Mouse (Mus musculus) stomach, embryonic 16.5 days (tissue): ENCODE data around the gene Slc7a4. TPM values are rescaled to one million over a fixed set of nuclear protein-coding genes. Genes with fewer than 3 reads are reported as not detected.

Experiments
- ATAC-seq: fragments of 200-750 bp; cut with Nextera tagmentation; 2 replicates; pipeline ENCODE4 v1.8.0; 2017; ENCODE audit warnings: moderate number of reproducible peaks, moderate TSS enrichment; ENCODE audit not compliant: insufficient read depth, low FRiP score
- H3K27ac ChIP-seq: fragments of 300-500 bp; sonication (generic); 2 replicates; pipeline ENCODE4 v1.5.1; 2014; ENCODE audit warnings: low read length
- H3K27me3 ChIP-seq: fragments of 300-500 bp; sonication (generic); 2 replicates; pipeline ENCODE4 v1.6.1; 2014; ENCODE audit warnings: low read length, control low read depth, mixed read lengths; ENCODE audit not compliant: control insufficient read depth, insufficient read depth
- H3K36me3 ChIP-seq: fragments of 300-500 bp; sonication (generic); 2 replicates; pipeline ENCODE4 v1.6.1; 2014; ENCODE audit warnings: low read length; ENCODE audit not compliant: control insufficient read depth, insufficient read depth
- H3K4me1 ChIP-seq: fragments of 300-500 bp; sonication (generic); 2 replicates; pipeline ENCODE4 v1.6.1; 2014; ENCODE audit warnings: low read length, control low read depth, mixed read lengths; ENCODE audit not compliant: control insufficient read depth, insufficient read depth
- H3K4me2 ChIP-seq: fragments of 300-500 bp; sonication (generic); 2 replicates; pipeline ENCODE4 v1.6.1; 2014; ENCODE audit warnings: low read depth, low read length, mixed read lengths
- H3K4me3 ChIP-seq: fragments of 300-500 bp; sonication (generic); replicated peaks from 2 replicates; pipeline ENCODE4 v1.5.1; 2014; ENCODE audit warnings: mild to moderate bottlenecking, low read length
- H3K9ac ChIP-seq: fragments of 300-500 bp; sonication (generic); 2 replicates; pipeline ENCODE4 v1.6.1; 2014; ENCODE audit warnings: low read length
- H3K9me3 ChIP-seq: fragments of 300-500 bp; sonication (generic); replicated peaks from 2 replicates; pipeline ENCODE4 v1.6.1; 2016; ENCODE audit warnings: low read length, control low read depth; ENCODE audit not compliant: control insufficient read depth
- WGBS: fragments of 180-500 bp; shearing (Covaris S2); extraction: QIAGEN DNeasy Blood & Tissue Kit; methylation state at CpG from one replicate; pipeline ENCODE4 v1.1.7; 2014; 5-methylcytosine and 5-hydroxymethylcytosine counted together
- polyA plus RNA-seq: library from polyadenylated mRNA; unstranded; fragments of >200 nt; fragmentation: Nextera tagmentation; extraction: Ambion mirVana; gene quantifications from 2 replicates; pipeline ENCODE4 v1.2.1, GENCODE M21; 2015

The Slc7a4 gene
- 25.9 and 26.6 TPM in 2 replicates for polyA plus RNA-seq

DNA sequence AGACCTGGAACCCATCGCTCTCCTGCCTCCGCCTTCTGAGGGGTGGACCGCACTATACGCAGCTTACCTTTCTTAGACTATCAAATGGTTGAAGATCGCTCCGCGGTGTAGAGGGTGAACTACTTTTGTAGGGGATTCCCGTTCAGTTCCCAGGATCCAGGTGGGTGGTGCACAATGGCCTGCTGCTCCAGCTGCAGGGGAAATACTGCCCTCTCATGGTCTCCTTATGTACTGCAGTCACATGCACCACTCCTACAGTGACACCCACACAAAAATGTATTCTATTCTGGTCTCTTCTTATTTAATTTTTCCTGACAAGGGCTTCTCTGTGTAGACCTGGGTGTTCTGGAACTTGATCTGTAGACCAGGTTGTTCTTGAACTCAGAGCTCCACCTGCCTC is at the start of gene Slc7a4:
Gene Slc7a4 (minus strand): TSS at position 151 of the 400 bp plus-strand sequence.
- Histone ChIP-seq H3K9me3 (no peaks in the 10 kb centered on the region), H3K4me2 (no peak within 1 kb of the TSS), H3K9ac (no peak within 1 kb of the TSS), H3K4me1 (no peaks in the 10 kb centered on the region), H3K4me3 (no peak within 1 kb of the TSS), H3K27me3 (no peaks in the 10 kb centered on the region), H3K36me3 (no peaks in the 10 kb centered on the region), H3K27ac (no peak within 1 kb of the TSS)
- WGBS = 26% methylated on average over 8 of the region's 8 CpGs
- no peak for ATAC-seq

DNA sequence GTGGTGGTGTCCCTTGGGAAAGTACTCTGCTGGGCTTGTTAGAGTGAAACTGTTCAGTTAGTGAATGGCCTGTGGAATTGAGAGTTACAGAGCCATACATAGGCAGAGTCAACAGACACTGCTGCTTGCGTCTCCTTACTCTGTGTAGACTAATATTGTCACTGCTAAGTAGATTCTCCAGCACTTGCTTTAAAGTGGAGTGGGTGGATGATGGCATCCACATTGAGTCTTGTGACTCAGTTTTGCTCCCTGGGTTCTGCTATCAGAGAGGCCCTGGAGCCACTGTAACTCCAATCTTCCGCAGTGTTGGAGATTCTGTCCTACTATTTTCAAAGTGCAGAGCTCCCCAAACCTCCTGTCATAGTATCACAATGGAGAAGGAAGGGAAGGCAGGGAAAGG is 49.6 kb upstream of the Slc7a4 start:
- Histone ChIP-seq H3K27ac (no peak overlapping the region), H3K36me3 (peaks cover 8% of the 10 kb centered on the region; the same call in 1 of the 2 replicates), H3K4me2 (no peak overlapping the region), H3K9me3 (no peaks in the 10 kb centered on the region), H3K9ac (no peak overlapping the region), H3K4me3 (no peak overlapping the region), H3K27me3 (no peaks in the 10 kb centered on the region), H3K4me1 (no peaks in the 10 kb centered on the region)
- ATAC-seq = no peak
- WGBS = 92% methylated on average over 2 of the region's 2 CpGs

DNA sequence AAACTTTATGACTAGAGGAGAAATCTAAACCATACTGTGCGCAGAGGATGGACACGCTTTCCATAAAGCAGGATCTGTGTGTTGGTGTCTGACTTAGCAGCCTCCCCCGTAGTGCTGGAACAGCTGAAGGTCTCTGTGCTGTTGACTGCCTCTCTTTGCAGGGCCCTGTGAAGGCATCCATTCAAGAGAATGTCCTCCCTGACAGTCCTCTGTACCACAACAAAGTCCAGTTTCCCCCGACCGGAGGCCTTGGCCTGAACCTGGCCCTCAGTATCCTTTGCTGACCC is 43.2 kb upstream of the Slc7a4 start:
- Histone ChIP-seq H3K9ac (no peak overlapping the region), H3K27me3 (no peaks in the 10 kb centered on the region), H3K36me3 (peaks cover 4% of the 10 kb centered on the region), H3K4me1 (no peaks in the 10 kb centered on the region), H3K4me3 (no peak overlapping the region), H3K4me2 (no peak overlapping the region), H3K9me3 (no peaks in the 10 kb centered on the region), H3K27ac (no peak overlapping the region)
- WGBS = 94% methylated on average over 5 of the region's 5 CpGs
- no peak for ATAC-seq

DNA sequence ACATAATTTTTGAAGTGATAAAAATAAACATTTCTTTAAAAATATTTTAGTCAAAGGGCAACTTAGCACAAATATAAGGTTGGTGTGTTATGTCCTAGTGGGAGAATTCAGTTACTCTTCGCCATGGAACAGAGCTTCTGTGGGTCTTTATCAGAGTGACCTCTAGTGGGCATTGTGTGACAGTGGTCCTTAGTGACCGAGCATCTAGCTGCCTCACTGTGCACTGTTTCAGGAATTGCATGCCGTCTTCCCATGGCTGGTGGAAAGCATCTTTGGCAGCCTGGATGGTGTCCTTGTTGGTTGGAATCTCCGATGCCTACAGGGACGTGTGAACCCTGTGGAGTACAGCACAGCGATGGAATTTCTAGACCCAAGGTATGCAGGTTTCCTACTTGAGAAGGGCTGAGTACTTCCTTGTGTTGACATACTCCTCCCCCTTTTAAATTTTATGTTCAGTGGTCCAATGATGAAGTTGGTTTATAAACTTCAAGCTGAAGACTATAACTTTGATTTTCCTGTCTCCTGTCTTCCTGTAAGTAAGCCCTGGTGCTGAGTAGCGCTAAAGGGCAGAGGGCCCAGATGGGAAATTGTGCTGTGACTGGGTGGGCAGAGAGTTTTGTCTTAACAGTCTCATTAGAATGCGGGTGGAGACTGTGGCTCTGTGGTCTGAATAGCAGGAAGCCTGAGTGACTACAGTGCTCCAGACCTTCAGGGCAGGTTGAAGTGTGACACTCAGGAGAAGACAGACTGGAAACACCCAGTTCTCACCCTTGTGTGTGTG is 42.7 kb upstream of the Slc7a4 start:
- H3K27me3 ChIP-seq = no peaks in the 10 kb centered on the region
- no peak overlapping the region for H3K9ac ChIP-seq
- ATAC-seq = 0 out of 2 replicates have a peak, but pooled peaks have one; percentile 44
- no peak overlapping the region for H3K4me3 ChIP-seq
- no peaks in the 10 kb centered on the region; the same call in 1 of the 2 replicates for H3K4me1 ChIP-seq
- no peaks in the 10 kb centered on the region for H3K9me3 ChIP-seq
- peaks cover 2% of the 10 kb centered on the region for H3K36me3 ChIP-seq
- H3K27ac ChIP-seq = no peak overlapping the region
- no peak overlapping the region for H3K4me2 ChIP-seq
- 67% methylated on average over 8 of the region's 8 CpGs for WGBS

DNA sequence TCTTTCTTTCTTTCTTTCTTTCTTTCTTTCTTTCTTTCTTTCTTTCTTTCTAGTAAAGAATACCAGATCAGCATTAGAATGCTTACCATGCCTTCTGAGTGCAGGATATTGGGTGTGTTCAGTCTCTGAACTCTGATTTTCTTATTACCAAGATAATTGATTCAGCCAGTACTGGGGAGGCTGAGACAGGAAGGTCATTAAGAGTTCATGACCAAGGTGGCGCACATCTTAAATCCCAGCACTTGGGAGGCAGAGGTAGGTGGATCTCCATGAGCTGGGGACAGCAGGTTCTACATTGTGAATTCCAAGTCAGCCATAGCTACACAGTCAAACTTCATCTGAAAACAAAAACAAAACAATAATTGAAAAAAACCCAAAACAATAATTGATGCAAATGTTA is 38.9 kb upstream of the Slc7a4 start:
- no peak for ATAC-seq
- H3K9ac ChIP-seq = no peak overlapping the region
- peaks cover 2% of the 10 kb centered on the region for H3K36me3 ChIP-seq
- no peak overlapping the region for H3K27ac ChIP-seq
- no peaks in the 10 kb centered on the region for H3K9me3 ChIP-seq
- H3K27me3 ChIP-seq = no peaks in the 10 kb centered on the region
- WGBS = 91% methylated on average over 1 of the region's 1 CpGs
- H3K4me2 ChIP-seq = no peak overlapping the region
- no peak overlapping the region for H3K4me3 ChIP-seq
- peaks cover 11% of the 10 kb centered on the region for H3K4me1 ChIP-seq

DNA sequence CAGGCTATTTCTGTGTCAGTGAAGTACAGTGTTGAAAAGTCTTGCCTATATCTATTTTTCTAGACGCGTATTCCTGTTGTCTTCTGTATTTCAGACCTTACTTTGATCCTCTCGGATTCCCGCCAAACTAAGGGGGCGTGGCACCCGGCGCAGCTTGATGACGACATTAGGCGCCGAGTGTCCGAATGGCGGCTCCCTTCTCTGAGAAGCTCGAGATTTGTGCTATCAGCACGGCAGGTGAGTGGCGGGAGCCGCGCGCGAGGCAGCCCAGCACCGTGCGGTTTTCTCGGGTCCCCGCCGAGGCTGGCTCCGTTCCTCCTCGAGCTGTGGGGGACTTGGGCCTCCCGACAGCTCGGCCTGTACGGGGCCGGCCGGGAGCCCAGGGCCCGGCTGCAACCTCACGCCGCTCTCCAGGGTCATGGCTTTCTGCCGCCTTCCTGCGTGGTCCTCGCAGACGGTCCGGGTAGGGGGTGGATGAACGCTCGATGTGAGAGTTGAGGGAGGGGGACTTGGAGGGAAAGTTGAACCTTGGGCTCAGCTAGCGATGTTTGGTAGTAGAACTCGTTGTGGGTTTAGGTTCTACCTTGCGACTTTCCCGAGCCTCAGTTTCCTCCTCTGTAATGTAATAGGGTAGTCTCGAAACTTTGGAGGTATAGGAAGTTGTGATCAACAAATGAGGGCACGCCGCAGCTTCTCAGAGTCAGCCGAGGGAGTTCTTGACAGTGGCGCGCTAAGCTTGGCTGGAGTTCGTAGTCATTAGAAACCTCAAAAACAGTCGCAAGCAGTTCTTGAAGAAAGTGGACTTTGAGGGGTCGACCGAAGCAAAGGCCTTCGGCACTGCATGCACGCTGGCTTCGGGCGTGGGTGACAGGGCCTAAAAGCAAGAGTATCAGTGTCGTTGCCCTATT is 36.4 kb upstream of the Slc7a4 start, which contains the start of gene Smpd4:
Gene Smpd4 (plus strand): TSS at position 157 of the 908 bp plus-strand sequence.
- ATAC-seq = peak; percentile 75
- H3K4me3 ChIP-seq = peak within 1 kb of the TSS; percentile 97
- 2% methylated on average over 60 of the region's 60 CpGs for WGBS
- H3K4me2 ChIP-seq = peak within 1 kb of the TSS; percentile 68
- H3K27ac ChIP-seq = peak within 1 kb of the TSS; percentile 23; the same call in 1 of the 2 replicates
- peaks cover 11% of the 10 kb centered on the region for H3K4me1 ChIP-seq
- H3K9me3 ChIP-seq = no peaks in the 10 kb centered on the region
- H3K9ac ChIP-seq = peak within 1 kb of the TSS; percentile 93
- 0 out of 2 replicates have a peak, but pooled peaks cover 2% of the 10 kb centered on the region for H3K36me3 ChIP-seq
- H3K27me3 ChIP-seq = no peaks in the 10 kb centered on the region

DNA sequence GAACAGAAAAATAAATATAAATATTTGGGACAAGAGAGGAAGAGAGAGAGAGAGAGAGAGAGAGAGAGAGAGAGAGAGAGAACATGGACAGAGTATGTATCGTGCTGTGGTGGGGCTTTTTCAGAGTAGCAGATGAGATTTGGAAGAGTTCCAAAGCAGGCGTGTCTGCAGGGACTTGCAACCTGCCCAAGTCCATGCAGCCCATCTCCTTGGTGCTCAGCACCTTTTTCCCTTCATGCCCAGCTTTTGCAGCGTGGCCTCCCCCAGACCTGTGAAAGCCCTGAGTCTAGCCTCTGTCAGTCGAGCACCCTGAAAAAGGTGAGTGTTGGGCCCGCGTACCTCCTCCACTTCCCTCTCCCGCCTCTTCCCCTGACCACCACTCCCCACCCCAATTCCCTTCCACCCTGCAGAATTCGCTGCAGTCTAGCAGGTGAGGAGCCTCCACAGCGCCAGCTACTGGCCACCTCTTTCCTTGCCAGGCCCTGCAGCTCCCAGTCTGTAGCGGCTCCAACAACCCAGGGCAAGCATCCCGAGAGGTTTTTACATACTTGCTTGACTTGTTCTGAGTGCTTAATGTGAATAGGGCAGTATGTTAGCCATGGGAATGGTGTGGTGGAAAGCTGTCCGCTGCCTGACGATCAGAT is 35.0 kb upstream of the Slc7a4 start:
- peak overlapping the region; percentile 39; the same call in 1 of the 2 replicates for H3K9ac ChIP-seq
- peak; percentile 53; the same call in 1 of the 2 replicates for ATAC-seq
- no peaks in the 10 kb centered on the region for H3K9me3 ChIP-seq
- no peaks in the 10 kb centered on the region for H3K36me3 ChIP-seq
- H3K27me3 ChIP-seq = no peaks in the 10 kb centered on the region
- peaks cover 11% of the 10 kb centered on the region for H3K4me1 ChIP-seq
- peak overlapping the region; percentile 32; the same call in 1 of the 2 replicates for H3K4me2 ChIP-seq
- WGBS = 9% methylated on average over 13 of the region's 13 CpGs
- no peak overlapping the region for H3K27ac ChIP-seq
- H3K4me3 ChIP-seq = no peak overlapping the region

DNA sequence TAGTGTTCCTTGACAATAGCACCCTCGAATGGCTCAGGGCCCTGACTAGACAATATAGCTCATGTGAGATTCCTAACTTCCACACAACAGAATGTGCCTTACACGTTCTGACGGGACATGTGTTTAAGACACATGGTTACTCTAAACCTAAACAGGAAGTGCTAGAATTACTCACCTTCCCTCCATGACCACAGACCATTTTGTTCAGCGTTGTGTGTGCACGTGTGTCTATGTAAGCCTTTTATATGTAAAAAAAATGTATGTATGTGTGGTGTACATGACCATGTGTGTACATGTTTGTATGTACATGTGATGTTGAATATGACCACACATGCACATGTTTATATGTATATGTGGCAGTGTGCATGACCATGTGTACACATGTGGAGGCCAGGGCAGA is 33.2 kb upstream of the Slc7a4 start:
- Histone ChIP-seq H3K4me3 (no peak overlapping the region), H3K36me3 (no peaks in the 10 kb centered on the region), H3K9me3 (no peaks in the 10 kb centered on the region), H3K9ac (no peak overlapping the region), H3K27me3 (no peaks in the 10 kb centered on the region), H3K4me2 (no peak overlapping the region), H3K4me1 (peaks cover 11% of the 10 kb centered on the region), H3K27ac (no peak overlapping the region)
- ATAC-seq = no peak
- 70% methylated on average over 5 of the region's 5 CpGs for whole genome bisulfite sequencing
